Mouse (Mus musculus) megakaryocyte, embryonic 14.5 days (primary cell): ENCODE results near the gene Stt3a.

Experiments used
- FLI1 ChIP-seq: IDR thresholded peaks from 2 replicates; pipeline ENCODE4 v1.6.1; 2012; ENCODE audit warnings: low read length, inconsistent platforms, mixed read lengths
- GATA1 ChIP-seq: IDR thresholded peaks from 3 replicates; pipeline ENCODE4 v1.6.1; 2012; ENCODE audit warnings: mixed read lengths, low read length, inconsistent platforms, borderline replicate concordance

DNA sequence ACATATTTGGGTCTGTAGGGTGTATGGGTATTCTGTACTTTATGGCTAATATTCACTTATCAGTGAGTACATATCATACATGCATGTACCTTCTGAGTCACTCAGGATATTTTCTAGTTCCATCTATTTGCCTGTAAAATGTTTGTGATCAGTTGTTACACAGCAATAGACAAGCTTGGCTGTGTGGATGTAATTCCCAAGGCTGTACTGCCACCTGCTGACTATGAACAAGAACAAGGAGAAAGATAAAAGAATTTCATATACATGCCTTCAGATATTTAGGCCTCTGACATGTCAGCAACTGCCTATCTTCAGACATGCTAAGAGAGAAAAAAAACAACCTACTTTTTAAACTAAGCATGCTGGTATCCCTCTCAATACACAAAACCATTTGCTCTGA is 80.2 kb downstream of the Stt3a start:
- no peak for TF ChIP-seq FLI1
- no peak for TF ChIP-seq GATA1
